Mouse (Mus musculus) liver, embryonic 16.5 days (tissue): ENCODE data around the gene Rbck1. TPM values are rescaled to one million over a fixed set of nuclear protein-coding genes. Genes with fewer than 3 reads are reported as not detected.
A peak's percentile ranks its signal among the peaks of the same experiment; 100 is the strongest.

ENCODE experiments used
- ATAC-seq: fragments of 200-750 bp; cut with Nextera tagmentation; 2 replicates; pipeline ENCODE4 v1.8.0; 2017; ENCODE audit warnings: low read depth, mild to moderate bottlenecking, moderate number of reproducible peaks, moderate library complexity
- H3K27ac ChIP-seq: fragments of 300-500 bp; sonication (generic); 2 replicates; pipeline ENCODE4 v1.5.1; 2014; ENCODE audit warnings: mild to moderate bottlenecking, low read length
- H3K27me3 ChIP-seq: fragments of 300-500 bp; sonication (generic); 2 replicates; pipeline ENCODE4 v1.6.1; 2014; ENCODE audit warnings: low read depth, low read length, mixed read lengths; ENCODE audit not compliant: control insufficient read depth, insufficient read depth
- H3K36me3 ChIP-seq: fragments of 300-500 bp; sonication (generic); 2 replicates; pipeline ENCODE4 v1.6.1; 2014; ENCODE audit warnings: mild to moderate bottlenecking; ENCODE audit not compliant: control insufficient read depth, insufficient read depth
- H3K4me1 ChIP-seq: fragments of 300-500 bp; sonication (generic); 2 replicates; pipeline ENCODE4 v1.6.1; 2014; ENCODE audit warnings: low read depth, low read length, mixed read lengths; ENCODE audit not compliant: control insufficient read depth
- H3K4me2 ChIP-seq: fragments of 300-500 bp; sonication (generic); 2 replicates; pipeline ENCODE4 v1.6.1; 2014; ENCODE audit warnings: low read depth, low read length, mixed read lengths
- H3K4me3 ChIP-seq: fragments of 300-500 bp; sonication (generic); 2 replicates; pipeline ENCODE4 v1.5.1; 2014; ENCODE audit warnings: low read depth, mild to moderate bottlenecking, low read length
- H3K9ac ChIP-seq: fragments of 300-500 bp; sonication (generic); 2 replicates; pipeline ENCODE4 v1.6.1; 2014; ENCODE audit warnings: low read depth, low read length
- H3K9me3 ChIP-seq: fragments of 300-500 bp; sonication (generic); replicated peaks from 2 replicates; pipeline ENCODE4 v1.6.1; 2016; ENCODE audit warnings: low read length; ENCODE audit not compliant: control insufficient read depth
- WGBS: fragments of 180-500 bp; shearing (Covaris S2); extraction: QIAGEN DNeasy Blood & Tissue Kit; methylation state at CpG from one replicate; pipeline ENCODE4 v1.1.7; 2014; ENCODE audit not compliant: insufficient replicate concordance; 5-methylcytosine and 5-hydroxymethylcytosine counted together
- polyA plus RNA-seq: library from polyadenylated mRNA; unstranded; fragments of >200 nt; fragmentation: Nextera tagmentation; extraction: Ambion mirVana; gene quantifications from 2 replicates; pipeline ENCODE4 v1.2.1, GENCODE M21; 2015

The Rbck1 gene
- polyA plus RNA-seq, 1 experiment from 2014 or later: 40.2 TPM

GRCm38 (mm10) chr2:152347722-152348121 lies 15.3 kb upstream of the Rbck1 start:
- H3K27ac ChIP-seq: peak overlapping the region; percentile 82
- no peak for ATAC-seq
- H3K36me3 ChIP-seq: no peaks in the 10 kb centered on the region
- no peaks in the 10 kb centered on the region; the same call in 1 of the 2 replicates for H3K27me3 ChIP-seq
- peaks cover 47% of the 10 kb centered on the region for H3K4me1 ChIP-seq
- H3K9ac ChIP-seq: no peak overlapping the region
- no peak overlapping the region for H3K4me2 ChIP-seq
- no peak overlapping the region for H3K4me3 ChIP-seq
- H3K9me3 ChIP-seq: no peaks in the 10 kb centered on the region
- 57% methylated on average over 2 of the region's 2 CpGs for whole genome bisulfite sequencing

GRCm38 (mm10) chr2:152346776-152347465 lies 14.5 kb upstream of the Rbck1 start:
- Histone ChIP-seq H3K27ac (peak overlapping the region; percentile 82), H3K36me3 (no peaks in the 10 kb centered on the region), H3K27me3 (no peaks in the 10 kb centered on the region; the same call in 1 of the 2 replicates), H3K4me2 (peak overlapping the region; percentile 59), H3K4me3 (peak overlapping the region; percentile 25; the same call in 1 of the 2 replicates), H3K9me3 (no peaks in the 10 kb centered on the region), H3K4me1 (peaks cover 47% of the 10 kb centered on the region), H3K9ac (peak overlapping the region; percentile 46)
- WGBS: 13% methylated on average over 9 of the region's 9 CpGs
- peak; percentile 70 for ATAC-seq

DNA sequence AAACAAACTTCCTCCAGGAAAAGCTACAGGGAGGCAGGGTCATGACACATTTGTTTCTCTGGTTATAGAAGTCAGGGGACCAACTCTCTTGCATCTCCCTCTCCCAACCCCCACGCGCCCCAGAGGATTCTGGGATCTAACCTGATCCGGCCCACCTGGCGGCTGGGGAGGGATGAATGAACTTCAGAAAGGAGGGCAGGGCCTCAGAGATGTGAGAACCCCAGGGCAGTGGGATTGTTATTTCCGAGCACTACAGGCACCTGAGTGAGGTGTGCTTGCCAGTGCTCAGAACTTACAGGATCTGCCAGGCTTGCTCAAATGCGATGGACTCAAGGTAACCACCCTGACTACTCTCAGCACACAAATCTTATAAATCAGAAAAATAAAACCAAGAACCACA lies 12.9 kb upstream of the Rbck1 start:
- Histone ChIP-seq H3K4me2 (no peak overlapping the region), H3K9me3 (no peaks in the 10 kb centered on the region), H3K4me1 (peaks cover 47% of the 10 kb centered on the region), H3K9ac (no peak overlapping the region), H3K36me3 (no peaks in the 10 kb centered on the region), H3K27ac (no peak overlapping the region), H3K4me3 (no peak overlapping the region), H3K27me3 (no peaks in the 10 kb centered on the region; the same call in 1 of the 2 replicates)
- 81% methylated on average over 6 of the region's 6 CpGs for WGBS
- ATAC-seq: no peak

DNA sequence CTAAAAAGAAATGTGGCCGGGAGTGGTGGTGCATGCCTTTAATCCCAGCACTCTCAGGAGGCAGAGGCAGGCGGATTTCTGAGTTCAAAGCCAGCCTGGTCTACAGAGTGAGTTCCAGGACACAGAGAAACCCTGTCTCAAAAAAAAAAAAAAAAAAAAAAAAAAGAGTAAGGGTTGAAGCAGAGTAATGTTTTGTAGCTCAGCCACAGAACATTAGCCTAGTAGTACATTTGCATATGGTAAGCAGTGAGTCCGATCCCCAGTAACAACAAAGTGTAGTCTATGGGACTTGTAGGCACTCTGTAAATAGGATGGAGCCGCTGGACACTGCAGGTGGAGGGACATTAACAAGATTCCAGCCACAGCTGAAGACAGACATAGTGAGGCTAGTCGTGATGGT lies 12.5 kb upstream of the Rbck1 start:
- ATAC-seq: no peak
- no peaks in the 10 kb centered on the region for H3K36me3 ChIP-seq
- H3K4me3 ChIP-seq: no peak overlapping the region
- H3K27ac ChIP-seq: no peak overlapping the region
- 71% methylated on average over 5 of the region's 5 CpGs for WGBS
- H3K4me2 ChIP-seq: no peak overlapping the region
- H3K9ac ChIP-seq: no peak overlapping the region
- H3K4me1 ChIP-seq: peaks cover 45% of the 10 kb centered on the region
- no peaks in the 10 kb centered on the region for H3K9me3 ChIP-seq
- H3K27me3 ChIP-seq: no peaks in the 10 kb centered on the region; the same call in 1 of the 2 replicates

- Histone ChIP-seq H3K9me3 (no peaks in the 10 kb centered on the region), H3K4me1 (peaks cover 40% of the 10 kb centered on the region), H3K27ac (peak overlapping the region; percentile 21), H3K27me3 (no peaks in the 10 kb centered on the region; the same call in 1 of the 2 replicates), H3K4me2 (peak overlapping the region; percentile 94), H3K9ac (peak overlapping the region; percentile 84), H3K4me3 (peak overlapping the region; percentile 70), H3K36me3 (no peaks in the 10 kb centered on the region)
- ATAC-seq: no peak
- WGBS: 18% methylated on average over 10 of the region's 10 CpGs
Measured at GRCm38 (mm10) chr2:152344361-152344760, 11.9 kb upstream of the Rbck1 start.

GRCm38 (mm10) chr2:152343329-152344213 lies 11.1 kb upstream of the Rbck1 start, which contains the start of gene Trib3:
Gene Trib3, minus strand, starts transcription at chr2:152344032.
- peak; percentile 86 for ATAC-seq
- Histone ChIP-seq H3K27me3 (no peaks in the 10 kb centered on the region; the same call in 1 of the 2 replicates), H3K9ac (peak within 1 kb of the TSS; percentile 84), H3K36me3 (no peaks in the 10 kb centered on the region), H3K4me1 (peaks cover 39% of the 10 kb centered on the region), H3K4me3 (peak within 1 kb of the TSS; percentile 70), H3K9me3 (no peaks in the 10 kb centered on the region), H3K27ac (peak within 1 kb of the TSS; percentile 54), H3K4me2 (peak within 1 kb of the TSS; percentile 94)
- 1% methylated on average over 52 of the region's 52 CpGs for WGBS

DNA sequence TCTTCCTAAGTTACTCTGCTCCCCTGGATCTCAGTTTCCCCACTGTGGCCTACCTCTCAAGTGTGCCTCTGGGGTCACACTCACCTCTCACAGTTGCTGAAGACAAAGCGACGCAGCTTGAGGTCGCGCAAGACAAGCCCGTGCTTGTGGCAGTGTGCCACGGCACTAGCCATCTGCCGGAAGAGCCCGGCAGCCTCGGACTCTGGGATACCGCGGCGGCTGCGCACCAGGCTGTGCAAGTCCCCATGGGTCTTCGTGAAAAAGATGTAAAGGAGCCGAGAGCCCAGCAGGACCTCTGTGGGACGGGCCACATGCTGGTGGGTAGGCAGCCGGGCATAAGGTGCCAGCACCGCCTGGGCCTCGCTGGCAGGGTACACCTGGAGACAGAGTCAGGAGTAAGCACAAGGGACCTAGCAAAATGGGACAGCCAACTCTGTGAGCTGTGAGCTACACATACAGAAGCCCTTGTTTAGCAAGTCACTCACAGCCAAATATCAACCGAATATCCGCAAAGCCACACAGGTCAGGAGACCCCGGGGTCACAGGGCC lies 7.3 kb upstream of the Rbck1 start:
- H3K9me3 ChIP-seq: no peaks in the 10 kb centered on the region
- WGBS: 82% methylated on average over 22 of the region's 22 CpGs

DNA sequence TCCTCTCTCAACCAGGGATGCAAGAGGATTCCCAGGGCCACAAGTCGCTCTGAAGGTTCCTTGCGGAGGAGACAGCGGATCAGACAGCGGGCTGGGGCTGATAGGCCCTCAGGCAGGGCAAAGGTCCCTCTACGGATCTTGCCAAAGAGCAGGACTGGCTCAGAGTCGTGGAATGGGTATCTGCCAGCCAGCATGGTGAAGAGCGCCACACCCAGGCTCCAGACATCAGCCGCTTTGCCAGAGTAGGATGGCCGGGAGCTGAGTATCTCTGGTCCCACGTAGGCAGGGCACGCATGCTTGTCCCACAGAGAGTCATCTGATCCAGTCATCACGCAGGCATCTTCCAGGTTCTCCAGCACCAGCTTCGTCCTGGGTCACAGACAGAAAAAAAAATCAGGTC lies 5.9 kb upstream of the Rbck1 start:
- H3K9me3 ChIP-seq: no peaks in the 10 kb centered on the region
- H3K9ac ChIP-seq: no peak overlapping the region
- H3K4me3 ChIP-seq: no peak overlapping the region
- H3K4me2 ChIP-seq: no peak overlapping the region
- WGBS: 77% methylated on average over 13 of the region's 13 CpGs
- no peaks in the 10 kb centered on the region; the same call in 1 of the 2 replicates for H3K27me3 ChIP-seq
- H3K4me1 ChIP-seq: peaks cover 6% of the 10 kb centered on the region
- H3K36me3 ChIP-seq: no peaks in the 10 kb centered on the region
- no peak for ATAC-seq
- no peak overlapping the region for H3K27ac ChIP-seq

More for the DNA sequence above, 7.3 kb upstream of the Rbck1 start:
- H3K4me1 ChIP-seq: peaks cover 17% of the 10 kb centered on the region
- H3K4me2 ChIP-seq: no peak overlapping the region
- no peak overlapping the region for H3K4me3 ChIP-seq
- no peaks in the 10 kb centered on the region; the same call in 1 of the 2 replicates for H3K27me3 ChIP-seq
- no peak overlapping the region for H3K27ac ChIP-seq
- H3K9ac ChIP-seq: no peak overlapping the region
- no peaks in the 10 kb centered on the region for H3K36me3 ChIP-seq
- ATAC-seq: no peak
